Mouse (Mus musculus): ENCODE results near the gene Hp1bp3.

Hp1bp3 gene

GRCm38 (mm10) chr4:138221406-138221805 lies 5.3 kb downstream of the Hp1bp3 start:
- DNase-seq (ENCODE audit: extremely low spot score, low read depth, low spot score) = no peak

DNA sequence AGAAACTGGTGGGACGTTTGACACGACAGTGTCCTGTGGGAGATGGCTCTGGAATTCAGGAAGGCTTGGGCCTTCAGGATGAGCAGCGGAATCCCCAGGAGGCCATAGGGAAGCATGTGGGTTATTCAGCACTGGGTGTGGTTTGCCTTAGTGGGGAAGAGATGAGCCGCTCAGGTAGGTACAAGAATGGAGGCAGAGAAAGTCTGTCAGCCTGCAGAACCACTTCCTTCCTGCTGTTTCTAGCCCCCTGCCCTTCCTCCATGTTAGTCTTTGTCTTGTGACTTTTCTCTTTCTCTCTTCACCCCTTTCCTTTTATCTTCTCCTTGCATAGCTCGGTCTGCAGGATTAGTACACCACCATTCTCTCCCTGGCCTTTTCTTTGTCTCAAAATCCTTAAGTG lies 6.3 kb downstream of the Hp1bp3 start:
- DNase-seq (ENCODE audit: extremely low spot score, low read depth, low spot score) = no peak

DNA sequence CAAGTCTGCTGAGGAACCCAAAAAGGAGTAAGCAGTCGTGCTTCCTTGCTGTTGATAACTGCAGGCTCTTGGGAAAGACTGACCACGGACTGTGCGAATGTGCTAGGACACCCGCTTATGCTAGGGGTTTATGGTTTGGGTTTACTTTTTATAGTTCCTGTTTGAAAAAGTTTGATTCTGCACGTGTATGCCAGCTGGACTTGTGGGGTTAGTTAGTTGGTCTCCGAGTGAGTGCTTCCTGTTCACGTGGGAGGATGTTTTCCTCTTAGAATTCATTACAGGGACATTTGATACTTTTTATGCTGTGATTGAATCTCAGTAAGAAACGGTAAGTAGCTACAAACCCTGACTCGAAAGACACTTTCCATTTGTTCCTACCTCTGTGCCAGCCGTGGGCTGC lies 7.5 kb downstream of the Hp1bp3 start:
- DNase-seq (ENCODE audit: extremely low spot score, low read depth, low spot score) = no peak

DNA sequence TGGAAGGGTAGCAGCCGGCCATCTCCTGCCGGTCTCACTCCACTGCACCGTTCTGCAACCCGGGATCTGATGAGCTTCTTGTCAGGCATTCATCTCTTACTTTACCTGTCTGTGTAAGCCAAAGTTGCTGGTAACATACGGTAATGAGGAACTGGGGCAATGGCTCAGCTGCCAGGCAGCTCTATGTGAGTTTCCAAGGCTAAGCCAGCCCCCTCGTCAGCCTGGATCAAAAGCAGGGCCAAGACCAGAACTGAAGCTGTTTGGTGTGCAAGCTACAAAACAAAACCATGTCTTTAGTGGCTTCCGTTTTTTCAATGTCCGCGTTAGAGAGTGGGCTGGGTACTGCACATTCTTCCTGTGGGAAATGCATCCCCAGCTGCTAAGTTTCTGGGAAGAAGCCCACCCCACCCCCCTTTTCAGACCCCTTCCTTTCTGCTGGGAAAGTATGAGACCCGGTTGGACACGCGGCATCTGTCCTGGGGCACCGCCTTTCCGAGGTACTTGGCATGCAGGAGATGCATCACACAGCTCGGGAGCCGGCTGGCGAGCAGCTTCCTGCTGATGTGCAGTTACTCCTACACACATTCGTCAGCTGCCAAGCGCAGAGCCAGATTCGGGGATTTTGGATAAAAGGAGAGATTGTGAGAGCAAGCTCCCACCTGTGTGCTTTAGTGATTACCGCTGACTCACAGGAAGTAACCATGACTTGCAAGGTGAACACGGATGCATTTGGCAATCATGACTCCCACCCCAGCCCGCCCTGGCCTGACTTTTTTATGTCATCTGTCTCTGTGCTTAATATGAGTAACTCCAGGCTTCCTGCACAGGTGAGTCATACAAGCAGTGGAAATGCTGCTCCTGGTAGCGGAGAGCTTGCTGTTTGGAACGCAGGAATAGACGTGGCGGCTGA lies 30.9 kb downstream of the Hp1bp3 start:
- DNase-seq (ENCODE audit: extremely low spot score, low read depth, low spot score) = no peak

DNA sequence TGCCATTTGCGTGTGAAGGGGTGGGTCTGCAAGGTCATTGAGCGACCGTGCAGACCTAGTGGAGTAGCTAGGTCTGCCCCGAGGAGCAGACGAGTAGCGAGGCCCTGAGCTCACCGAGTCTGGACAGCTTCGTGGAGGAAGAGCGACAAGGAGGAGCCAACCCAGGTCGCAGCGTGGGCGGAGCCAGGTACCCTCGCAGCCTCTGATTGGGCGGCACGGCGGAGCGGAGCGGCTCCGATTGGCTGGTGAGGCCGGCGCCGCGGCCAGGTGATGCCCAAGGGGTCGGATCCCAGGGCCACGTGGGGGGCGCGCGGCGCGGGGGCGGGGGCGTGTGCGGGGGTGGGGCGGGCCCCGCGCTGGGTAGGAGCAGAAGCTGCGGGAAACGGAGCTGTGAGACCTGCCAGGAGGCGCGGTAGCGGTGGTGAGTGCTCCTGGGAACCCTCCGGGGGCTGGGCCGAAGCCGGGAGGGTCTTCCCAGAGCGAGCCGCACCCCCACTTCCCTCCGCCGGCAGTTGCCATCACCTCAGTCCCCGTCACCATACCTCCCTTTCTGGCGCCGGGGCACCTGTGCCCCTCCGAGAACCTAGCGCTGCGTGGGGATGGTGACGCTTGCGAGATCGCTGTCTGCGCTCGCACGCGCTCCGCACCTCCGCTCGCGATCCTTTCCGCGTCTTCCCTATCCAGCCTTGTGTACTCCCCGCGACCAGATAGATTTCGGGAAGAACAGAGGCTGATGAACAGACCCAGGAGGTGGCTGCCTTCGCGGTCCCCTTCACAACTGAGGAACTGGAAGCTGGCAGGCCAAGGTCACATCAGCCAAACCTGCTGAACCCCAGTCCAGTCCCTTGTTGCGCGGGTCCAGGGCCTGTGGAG lies 34.2 kb downstream of the Hp1bp3 start, which contains the start of the genes Sh2d5 and Kif17:
Sh2d5 (plus strand) TSS at position 316 of the 873 bp plus-strand sequence.
Kif17 (plus strand) TSS at position 348 of the 873 bp plus-strand sequence.
- DNase-seq (ENCODE audit: extremely low spot score, low read depth, low spot score) = no peak

DNA sequence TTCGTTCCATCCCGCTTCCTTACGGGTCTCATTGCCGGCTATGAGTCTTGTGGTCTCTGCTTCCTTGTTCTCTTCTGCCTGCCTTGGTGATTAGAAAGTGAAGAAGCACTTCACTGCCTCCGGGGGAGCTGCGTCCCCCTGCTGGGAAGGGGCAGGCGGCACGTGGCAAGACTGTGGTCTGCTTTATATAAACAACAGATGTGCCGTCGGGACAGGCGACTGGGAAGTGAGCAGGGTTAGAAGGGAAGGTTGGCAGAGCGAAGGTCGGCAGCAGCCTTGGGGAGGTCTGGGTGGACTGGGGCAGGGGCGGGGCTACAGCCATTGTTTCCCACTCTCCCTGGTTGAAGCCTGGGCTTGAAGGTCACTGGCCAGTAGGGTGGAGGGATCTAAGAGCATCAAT lies 35.7 kb downstream of the Hp1bp3 start:
- DNase-seq (ENCODE audit: extremely low spot score, low read depth, low spot score) = no peak

- no peak for DNase-seq (ENCODE audit: extremely low spot score, low read depth, low spot score)
Measured at GRCm38 (mm10) chr4:138252231-138252630, 36.1 kb downstream of the Hp1bp3 start.

GRCm38 (mm10) chr4:138257116-138257687 lies 41.1 kb downstream of the Hp1bp3 start:
- DNase-seq (ENCODE audit: extremely low spot score, low read depth, low spot score) = no peak

DNA sequence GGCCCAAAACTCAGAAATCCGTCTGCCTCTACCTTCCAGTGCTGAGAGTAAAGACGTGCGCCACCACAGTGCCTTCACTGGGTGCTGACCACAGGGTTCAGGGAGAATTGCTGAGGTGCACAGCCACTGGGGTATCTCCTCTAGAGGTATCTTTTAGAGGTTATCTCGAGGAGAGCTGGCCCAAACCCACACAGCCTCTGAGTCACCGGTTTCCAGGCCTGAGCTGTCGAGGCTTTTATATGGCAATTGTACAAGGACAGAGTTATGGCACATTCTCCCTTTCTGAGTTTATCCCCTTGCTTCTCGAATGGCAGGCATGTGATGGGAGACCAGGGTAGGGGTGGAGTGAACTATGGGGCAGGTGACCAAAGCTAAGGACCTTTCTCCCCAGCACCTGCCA lies 42.6 kb downstream of the Hp1bp3 start:
- no peak for DNase-seq (ENCODE audit: extremely low spot score, low read depth, low spot score)

DNA sequence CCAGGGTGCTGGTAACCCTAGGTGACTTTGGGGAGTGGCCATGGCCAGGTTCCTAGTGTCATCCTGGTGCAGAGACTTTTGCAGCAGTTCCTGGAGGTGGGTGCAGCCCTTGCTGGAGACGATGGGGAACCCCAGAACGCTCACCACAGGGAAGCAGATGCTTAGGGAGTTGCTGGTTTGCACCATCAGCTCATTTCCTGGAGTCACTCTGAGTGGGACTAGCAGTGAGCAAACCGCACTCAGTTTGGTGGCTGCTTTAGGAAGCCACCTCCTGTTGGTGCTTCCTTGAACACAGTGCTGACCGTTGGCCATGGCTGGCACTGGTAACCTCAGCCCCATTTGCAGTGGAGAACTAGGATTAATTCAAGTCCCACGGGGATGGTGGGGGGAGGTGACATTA lies 43.4 kb downstream of the Hp1bp3 start:
- DNase-seq (ENCODE audit: extremely low spot score, low read depth, low spot score) = no peak

DNA sequence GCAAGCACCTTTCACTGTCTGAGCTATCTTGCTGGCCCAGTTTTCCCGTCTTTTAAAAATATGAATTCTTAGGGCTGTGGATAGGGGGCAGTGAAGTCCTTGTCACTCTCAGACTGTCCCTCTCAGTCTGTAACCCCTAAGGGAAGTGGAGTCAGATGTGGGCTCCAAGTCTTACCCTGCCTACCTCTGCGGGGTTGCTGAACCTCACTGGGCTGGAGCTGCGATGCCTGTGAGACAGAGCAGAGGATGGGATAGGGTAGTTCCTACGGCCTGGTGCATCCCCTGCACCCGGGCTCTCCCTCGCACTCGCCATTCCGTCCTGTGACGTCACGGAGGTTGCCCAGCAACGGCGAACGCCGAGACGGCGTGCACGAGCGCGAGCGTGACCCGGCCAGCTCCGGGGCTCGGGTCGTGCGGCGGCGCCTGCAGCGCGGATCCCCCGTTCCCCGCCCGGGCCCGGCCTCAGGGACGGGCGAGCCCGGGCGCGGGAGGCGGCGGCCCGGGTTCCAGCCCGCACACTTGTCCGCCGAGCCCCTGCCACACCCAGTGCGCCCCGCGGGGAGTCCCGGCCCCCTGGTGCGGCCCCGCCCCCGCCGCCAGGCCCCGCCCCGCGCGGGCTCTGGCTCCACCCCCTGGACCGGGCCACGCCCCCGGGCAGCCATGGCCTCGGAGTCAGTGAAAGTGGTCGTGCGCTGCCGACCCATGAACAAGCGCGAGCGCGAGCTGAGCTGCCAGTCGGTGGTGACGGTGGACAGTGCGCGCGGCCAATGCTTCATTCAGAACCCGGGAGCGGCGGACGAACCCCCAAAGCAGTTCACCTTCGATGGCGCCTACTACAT lies 46.0 kb downstream of the Hp1bp3 start:
- DNase-seq (ENCODE audit: extremely low spot score, low read depth, low spot score) = peak; percentile 69

GRCm38 (mm10) chr4:138267869-138268268 lies 51.8 kb downstream of the Hp1bp3 start:
- no peak for DNase-seq (ENCODE audit: extremely low spot score, low read depth, low spot score)

GRCm38 (mm10) chr4:138272011-138272997 lies 56.2 kb downstream of the Hp1bp3 start:
- DNase-seq (ENCODE audit: extremely low spot score, low read depth, low spot score) = no peak

DNA sequence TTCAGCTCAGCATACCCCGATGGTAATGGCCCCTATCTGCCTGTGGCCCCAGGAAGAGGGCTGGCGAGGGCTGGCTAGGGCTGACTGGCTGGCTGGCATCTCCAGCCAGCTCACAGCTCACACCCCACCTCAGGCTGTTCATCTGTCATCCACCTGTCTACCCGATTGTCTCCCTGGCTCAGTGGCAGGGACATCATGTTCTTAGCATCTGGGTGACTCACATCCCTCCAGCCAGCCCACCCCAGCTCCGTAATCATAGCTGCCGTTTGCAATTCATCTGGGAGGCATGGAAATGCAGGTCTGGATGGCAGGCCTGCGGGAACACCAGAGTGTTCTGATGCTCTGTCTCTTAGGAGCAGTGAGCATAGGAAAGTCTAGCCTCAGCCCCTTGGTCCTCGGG lies 62.2 kb downstream of the Hp1bp3 start:
- no peak for DNase-seq (ENCODE audit: extremely low spot score, low read depth, low spot score)

GRCm38 (mm10) chr4:138282834-138283233 lies 66.7 kb downstream of the Hp1bp3 start:
- peak; percentile 82 for DNase-seq (ENCODE audit: extremely low spot score, low read depth, low spot score)

DNA sequence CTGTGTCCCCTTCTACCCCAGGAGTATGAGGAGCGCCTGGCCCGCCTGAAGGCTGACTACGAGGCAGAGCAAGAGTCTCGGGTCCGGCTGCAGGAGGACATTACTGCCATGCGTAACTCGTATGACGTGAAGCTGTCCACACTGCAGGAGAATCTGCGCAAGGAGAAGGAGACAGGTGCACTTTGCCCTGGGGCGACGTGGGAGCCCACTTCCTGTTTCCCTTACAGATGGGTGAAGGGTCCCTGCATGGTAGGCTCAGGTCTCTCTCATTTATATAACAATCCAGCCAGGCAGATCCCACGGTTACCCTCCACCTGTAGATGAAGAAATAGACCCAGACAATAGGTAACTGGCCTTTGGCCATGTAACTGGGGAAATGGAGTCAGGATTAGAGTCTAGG lies 70.3 kb downstream of the Hp1bp3 start:
- no peak for DNase-seq (ENCODE audit: extremely low spot score, low read depth, low spot score)

DNA sequence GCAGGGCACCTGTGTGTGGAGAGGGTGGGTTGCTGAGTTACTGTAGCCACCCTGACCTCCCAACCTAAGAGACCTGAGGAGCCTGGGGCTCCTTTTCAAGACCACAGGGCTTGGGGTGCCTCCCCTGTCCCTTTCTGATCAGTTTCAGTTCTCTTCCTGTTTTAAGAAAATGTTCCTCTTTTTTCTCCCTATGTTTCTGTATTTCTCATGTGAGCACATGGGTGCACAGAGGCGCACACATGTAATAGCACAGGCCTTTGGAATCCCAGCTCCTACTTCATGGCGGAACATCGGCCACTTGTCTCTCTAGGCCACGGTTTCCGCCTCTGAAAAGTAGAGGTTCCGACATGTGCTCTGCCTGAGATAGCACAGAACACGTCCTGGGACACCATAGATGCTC lies 72.6 kb downstream of the Hp1bp3 start:
- no peak for DNase-seq (ENCODE audit: extremely low spot score, low read depth, low spot score)

- DNase-seq (ENCODE audit: extremely low spot score, low read depth, low spot score) = no peak
Measured at GRCm38 (mm10) chr4:138292028-138292427, 75.9 kb downstream of the Hp1bp3 start.

GRCm38 (mm10) chr4:138293261-138293948 lies 77.3 kb downstream of the Hp1bp3 start:
- DNase-seq (ENCODE audit: extremely low spot score, low read depth, low spot score) = no peak

Data from hindlimb bud, embryonic 11.5 days (tissue).